Mouse (Mus musculus) frontal cortex, postnatal 25 days (tissue): ENCODE data around the gene Hivep3.

Experiments
- DNase-seq, 2 experiments: peaks; one replicate each; pipeline ENCODE4 v3.0.0; 2022; ENCODE audit warnings: low spot score in 2 of 2

Gene Hivep3

GRCm38 (mm10) chr4:119907106-119907505 is 173.5 kb downstream of the Hivep3 start:
- no peak for DNase-seq

DNA sequence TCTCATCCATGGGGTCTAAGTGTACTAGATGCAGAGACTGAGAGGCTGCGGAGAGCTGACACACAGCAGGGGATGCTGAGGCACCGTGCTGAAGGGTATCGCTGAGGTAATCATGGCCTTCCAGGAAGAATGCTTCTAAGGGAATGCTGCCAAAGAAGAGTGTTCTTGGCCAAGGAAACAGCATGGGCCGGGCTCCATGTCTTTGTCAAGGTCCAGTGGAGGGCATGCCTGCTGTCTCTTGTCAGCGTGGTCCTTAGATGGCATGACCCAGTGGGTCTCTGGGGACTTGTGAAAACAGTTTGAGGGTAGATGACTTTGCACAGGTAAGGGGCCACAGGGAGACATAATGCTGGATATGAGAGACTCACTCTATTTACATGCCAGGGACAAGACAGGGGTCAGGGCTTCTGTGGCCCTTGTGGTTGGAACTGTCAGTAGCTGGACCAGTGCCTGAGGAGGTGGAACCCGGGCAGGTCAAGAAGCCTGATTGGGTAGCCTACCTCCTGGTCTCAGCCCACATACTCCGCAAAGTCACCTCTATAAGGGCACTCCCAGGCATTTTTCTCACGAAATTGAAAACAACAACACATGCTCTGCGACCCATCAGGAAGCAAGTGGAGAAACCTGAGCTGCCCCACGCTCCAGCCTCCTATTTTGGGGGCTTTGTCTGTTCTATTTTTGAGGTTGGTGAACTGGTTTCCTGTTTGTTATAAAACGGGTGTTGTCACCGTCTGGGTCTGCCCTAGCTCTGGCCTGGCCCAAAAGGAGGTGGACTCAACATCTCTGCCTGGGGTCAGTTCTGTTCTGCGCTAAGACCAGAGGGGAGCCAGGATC is 177.7 kb downstream of the Hivep3 start:
- DNase-seq = peak in 1 of 2 experiments; percentile 3

GRCm38 (mm10) chr4:119912216-119912615 is 178.6 kb downstream of the Hivep3 start:
- no peak for DNase-seq

DNA sequence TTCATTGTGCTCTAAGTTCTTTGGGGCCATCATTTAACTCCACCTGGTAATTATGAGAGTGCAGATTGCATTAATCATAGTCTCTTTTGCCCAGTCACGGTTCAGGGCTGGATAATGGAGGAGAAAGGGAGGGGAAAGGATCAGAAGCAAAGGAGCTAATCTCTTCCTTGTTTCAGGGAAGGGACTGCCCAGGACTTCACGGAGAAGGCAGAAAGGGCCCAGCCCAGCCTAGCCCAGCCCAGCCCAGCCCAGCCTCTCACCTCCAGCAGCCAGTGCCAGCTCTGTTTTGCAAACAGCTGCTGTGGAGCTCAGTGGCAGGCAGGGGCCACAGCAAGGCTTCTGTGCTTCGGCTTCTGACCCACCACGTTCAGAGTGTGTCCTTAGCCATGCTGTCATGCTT is 180.6 kb downstream of the Hivep3 start:
- no peak for DNase-seq

DNA sequence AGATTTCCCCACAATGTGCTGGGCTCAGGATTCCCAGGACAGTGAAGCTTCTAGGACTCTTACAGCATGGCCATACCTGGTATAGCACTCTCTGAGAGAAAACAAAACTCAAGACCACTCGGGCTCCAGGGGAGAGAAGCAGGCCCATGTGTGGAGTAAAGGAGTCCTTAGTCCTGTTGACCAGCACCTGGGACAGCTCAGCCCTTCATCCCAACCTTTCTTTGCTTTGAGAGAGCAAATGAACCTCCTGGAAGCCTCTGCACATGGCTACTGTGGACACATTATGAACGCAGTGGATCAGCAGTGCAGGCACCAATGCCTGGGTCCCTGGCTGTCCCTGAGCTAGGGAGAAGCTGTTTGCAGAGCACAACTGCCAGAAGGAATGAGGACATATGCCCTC is 181.5 kb downstream of the Hivep3 start:
- no peak for DNase-seq

DNA sequence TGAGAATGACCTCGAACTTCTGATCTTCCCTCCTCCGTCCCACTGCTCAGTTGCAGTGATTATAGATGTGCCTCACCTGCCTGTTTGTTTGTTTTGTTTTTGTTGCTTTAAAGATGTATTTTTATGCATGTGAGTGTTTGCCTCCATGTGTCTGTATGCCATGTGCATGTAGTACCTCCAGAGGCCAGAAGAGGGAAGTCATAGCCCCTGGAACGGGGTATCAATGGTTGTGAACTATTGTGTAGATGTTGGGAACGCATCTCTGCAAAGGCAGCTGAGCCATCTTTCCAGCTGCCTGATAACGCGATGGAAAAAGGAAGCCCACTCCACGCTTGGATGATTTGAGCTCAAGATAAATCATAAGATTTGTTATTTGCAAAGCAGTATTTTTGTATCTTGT is 183.9 kb downstream of the Hivep3 start:
- no peak for DNase-seq

GRCm38 (mm10) chr4:119919349-119919748 is 185.8 kb downstream of the Hivep3 start:
- no peak for DNase-seq

GRCm38 (mm10) chr4:119921022-119921717 is 187.6 kb downstream of the Hivep3 start:
- no peak for DNase-seq

DNA sequence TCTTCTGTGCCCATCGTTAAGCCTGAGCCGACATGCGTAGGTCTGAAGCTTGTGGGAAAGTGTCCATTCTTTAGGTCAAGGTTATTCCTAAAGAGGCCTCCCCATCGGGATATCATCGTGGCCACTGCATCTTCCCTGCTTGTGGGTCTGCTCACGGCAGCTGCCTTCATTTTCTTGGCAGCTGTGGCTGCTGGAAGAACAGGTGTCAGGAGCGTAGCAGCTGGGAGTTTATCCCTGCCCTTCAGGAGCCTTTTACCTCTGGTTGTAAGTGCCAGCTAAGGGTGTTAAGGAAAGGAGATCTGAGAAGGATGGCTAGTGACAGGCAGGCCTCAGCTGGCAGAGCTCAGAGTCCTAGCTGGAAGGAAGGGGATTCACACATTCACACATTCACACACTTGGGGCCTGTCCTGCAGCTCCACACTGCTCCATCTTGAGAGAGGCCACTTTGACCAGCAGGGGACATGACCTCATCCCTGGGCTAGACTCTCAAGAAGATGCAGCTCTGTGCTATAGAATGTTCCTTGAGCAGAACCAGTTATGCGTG is 188.2 kb downstream of the Hivep3 start:
- DNase-seq = no peak

- DNase-seq = no peak
These were observed 189.4 kb downstream of the Hivep3 start for GRCm38 (mm10) chr4:119922945-119923344.

DNA sequence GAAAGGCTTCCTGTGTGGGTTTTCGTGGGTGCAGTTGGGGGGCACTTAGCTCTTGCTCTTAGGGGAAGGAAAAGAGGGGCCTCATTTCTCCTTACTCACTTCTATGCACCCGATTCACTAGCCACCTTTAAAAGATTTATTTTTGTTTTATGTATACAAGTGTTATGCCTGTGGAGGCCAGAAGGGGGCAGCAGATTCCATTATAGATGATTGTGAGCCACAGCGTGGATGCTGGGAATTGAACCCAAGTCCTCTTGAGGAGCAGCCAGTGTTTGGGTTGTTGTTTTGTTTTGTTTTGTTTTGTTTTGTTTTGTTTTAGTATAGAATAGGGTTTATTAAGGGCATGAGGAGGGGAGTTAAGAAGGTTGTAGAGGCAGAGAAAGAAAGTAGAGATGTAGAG is 189.8 kb downstream of the Hivep3 start:
- DNase-seq = no peak

DNA sequence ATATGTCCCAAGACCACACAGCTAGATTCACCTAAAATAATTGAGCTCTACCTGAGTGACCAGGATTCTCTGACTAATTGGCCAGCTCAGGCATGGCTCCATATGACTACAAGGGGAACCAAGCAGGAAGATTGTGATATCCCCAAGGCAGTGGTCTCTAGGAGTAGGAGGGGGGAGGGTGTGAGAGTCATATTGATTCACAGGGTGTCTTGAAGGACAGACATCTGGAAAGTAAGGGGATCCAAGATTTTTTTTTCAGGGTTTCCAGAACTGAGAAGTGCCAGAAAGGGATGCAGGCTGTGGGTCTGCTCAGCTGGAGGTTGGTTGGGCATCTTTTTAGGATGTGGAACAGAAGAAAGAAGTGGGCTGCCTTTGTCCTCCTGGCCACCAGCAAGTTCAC is 191.5 kb downstream of the Hivep3 start:
- DNase-seq = no peak

DNA sequence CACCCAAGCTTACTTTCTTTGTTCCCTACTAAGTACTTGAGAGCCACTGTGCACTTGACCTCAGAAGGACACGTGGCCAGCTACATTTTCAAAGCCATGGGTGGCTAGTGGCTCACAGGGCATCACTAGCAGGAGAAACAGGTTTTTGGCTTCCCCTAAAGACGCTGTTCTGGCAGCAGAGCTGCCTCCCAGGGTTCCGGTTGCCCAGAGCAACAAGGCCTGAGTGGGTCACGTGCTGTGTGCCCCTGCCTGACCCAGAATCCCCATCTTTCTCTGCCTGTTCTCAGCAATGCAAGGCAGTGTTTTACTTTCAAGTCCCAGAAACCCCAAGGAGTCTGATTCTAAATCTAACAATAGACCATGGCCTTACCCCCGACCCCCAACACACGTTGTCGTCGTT is 198.3 kb downstream of the Hivep3 start:
- no peak for DNase-seq

GRCm38 (mm10) chr4:119932549-119933257 is 199.1 kb downstream of the Hivep3 start:
- peak in 1 of 2 experiments; percentile 47 for DNase-seq

GRCm38 (mm10) chr4:119934901-119935300 is 201.3 kb downstream of the Hivep3 start:
- DNase-seq = no peak

DNA sequence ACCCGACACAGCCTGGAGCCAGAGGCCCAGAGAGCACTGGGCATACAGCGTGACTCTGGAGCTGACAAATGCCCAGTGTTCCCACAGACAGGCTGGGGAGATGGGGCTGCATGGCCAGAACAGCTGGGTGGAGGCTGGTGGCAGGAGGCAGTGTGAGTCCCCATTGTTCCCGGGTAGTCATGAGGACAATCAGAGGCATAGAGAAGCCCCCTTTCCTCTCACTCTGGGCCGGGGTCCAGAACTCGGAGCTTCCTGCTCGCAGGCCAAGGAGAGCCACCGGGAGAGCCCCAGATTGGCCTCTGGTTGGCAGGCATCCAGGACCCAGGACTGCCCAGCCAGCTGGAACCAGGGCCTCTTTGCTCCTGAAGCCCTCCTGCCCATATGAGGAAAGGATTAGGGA is 204.3 kb downstream of the Hivep3 start:
- peak in 1 of 2 experiments; percentile 44 for DNase-seq

- DNase-seq = no peak
These were observed 204.9 kb downstream of the Hivep3 start for GRCm38 (mm10) chr4:119938518-119938917.

DNA sequence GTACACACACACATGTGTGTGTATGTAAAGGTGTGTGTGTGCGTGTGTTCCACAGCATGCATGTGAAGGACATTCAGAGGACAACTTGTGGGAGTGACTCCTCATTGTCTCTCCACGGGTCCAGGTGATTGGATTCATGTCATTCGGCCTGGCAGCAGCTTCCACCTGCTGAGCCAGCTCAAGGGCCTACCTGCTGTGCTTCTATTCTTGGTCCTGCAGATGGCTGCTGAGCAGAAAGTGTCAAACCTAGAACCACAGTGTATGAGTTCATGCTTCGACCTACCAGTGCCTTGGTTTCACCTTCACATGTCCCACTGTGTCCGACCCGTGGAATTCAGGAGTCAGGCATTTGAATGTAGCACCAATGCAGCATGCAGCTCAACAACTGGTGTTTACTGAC is 206.2 kb downstream of the Hivep3 start:
- no peak for DNase-seq

DNA sequence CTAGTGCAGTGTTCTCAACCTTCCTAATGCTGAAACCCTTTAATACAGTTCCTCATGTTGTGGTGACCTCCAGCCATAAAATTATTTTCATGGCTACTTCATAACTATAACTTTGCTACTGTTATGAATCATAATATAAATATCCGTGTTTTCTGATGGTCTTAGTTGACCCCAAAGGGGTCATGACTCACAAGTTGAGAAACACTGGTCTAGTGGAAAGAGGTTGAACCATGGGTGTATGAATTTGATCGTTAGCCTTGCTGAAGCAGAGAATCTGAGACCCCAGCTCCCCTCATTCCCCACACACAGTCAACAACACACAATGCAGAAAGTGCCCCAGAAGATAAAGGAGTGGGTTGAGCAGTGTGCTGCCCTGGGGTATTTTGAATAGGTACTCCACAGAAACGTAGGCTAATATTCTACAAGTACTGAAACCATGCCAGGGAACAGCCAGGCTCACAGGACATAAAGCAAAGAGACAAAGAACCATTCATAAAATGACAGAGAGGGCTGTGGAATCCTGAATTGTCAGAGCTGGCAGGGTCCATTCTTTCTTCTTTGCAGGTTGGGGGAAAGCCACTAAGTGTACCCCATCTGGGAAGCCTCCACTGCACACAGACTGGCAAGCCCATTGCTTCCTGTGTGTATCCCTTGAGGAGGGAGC is 212.8 kb downstream of the Hivep3 start:
- no peak for DNase-seq

DNA sequence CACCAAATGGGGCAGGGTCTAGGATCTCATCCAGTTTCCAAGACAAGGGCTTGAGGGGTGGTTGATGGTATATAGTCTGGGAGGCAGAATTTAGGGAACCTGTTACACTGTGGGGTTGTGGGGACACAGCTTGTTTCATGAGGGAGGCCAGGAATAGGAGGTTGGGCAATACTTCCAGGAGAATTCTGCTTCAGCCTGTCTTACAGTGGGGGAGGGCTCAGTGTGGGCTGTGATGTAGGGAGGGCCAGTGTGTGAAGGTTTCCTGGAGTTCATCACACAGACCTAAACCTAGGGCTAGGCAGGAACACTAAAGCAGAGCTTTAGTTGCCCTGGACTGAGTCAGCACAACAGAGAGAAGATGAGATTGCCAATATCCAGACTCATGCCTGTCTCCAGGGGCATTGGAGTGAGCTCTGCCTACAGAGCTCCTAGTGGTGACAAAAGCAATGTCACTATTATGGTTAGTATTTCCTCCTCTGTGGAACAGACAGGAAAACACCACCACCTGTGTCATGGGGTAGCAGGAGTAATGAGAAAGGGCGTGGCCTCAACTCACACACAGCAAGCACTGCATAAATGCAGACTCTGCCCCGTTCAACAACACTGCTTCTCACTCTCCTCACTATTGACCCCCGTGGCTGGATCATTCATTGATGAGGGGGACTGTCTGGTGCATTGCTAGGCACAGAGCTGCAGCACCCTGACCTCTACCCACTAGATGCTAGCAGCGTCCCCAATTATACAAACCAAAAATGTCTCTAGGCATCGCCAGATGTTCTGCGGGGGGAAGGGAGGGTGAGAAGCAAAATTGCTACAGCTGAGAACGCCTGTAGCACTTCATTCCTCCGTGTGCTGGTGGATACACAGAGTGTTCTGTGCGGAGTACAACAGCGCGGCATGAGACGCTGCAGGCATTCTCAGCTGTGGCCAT is 213.9 kb downstream of the Hivep3 start:
- no peak for DNase-seq

- no peak for DNase-seq
These were observed 214.8 kb downstream of the Hivep3 start for GRCm38 (mm10) chr4:119948406-119948805.
